Mouse (Mus musculus): ENCODE measurements around the gene Hist1h4b.
A peak's percentile ranks its signal among the peaks of the same experiment; 100 is the strongest.
"Not testable (repeated sequence)": the region's sequence is repeated elsewhere in the genome, so short reads cannot be mapped to it uniquely, and the experiment has no call there.

The Hist1h4b gene

GRCm38 (mm10) chr13:23740256-23740840 is 16.5 kb upstream of the Hist1h4b start:
- DNase-seq (ENCODE audit: low spot score), result no peak

- no peak for DNase-seq (ENCODE audit: low spot score)
Measured at GRCm38 (mm10) chr13:23740910-23741309, 15.9 kb upstream of the Hist1h4b start.

GRCm38 (mm10) chr13:23742007-23742406 is 14.8 kb upstream of the Hist1h4b start:
- no peak for DNase-seq (ENCODE audit: low spot score)

GRCm38 (mm10) chr13:23743215-23743614 is 13.6 kb upstream of the Hist1h4b start:
- DNase-seq (ENCODE audit: low spot score), result no peak

GRCm38 (mm10) chr13:23743963-23744362 is 12.8 kb upstream of the Hist1h4b start:
- no peak for DNase-seq (ENCODE audit: low spot score)

- DNase-seq (ENCODE audit: low spot score), result no peak
Measured at GRCm38 (mm10) chr13:23744421-23745380, 12.1 kb upstream of the Hist1h4b start.

GRCm38 (mm10) chr13:23745381-23746161 is 11.2 kb upstream of the Hist1h4b start, which contains the start of gene Hist1h3c:
Hist1h3c (minus strand) TSS chr13:23745602.
- no peak for DNase-seq (ENCODE audit: low spot score)

GRCm38 (mm10) chr13:23746201-23747080 is 10.4 kb upstream of the Hist1h4b start, which contains the start of gene Hist1h2bb:
Hist1h2bb (plus strand) TSS chr13:23746734.
- peak; percentile 88 for DNase-seq (ENCODE audit: low spot score)

GRCm38 (mm10) chr13:23747081-23747891 is 9.5 kb upstream of the Hist1h4b start:
- no peak for DNase-seq (ENCODE audit: low spot score)

- no peak for DNase-seq (ENCODE audit: low spot score)
Measured at GRCm38 (mm10) chr13:23747892-23748288, 8.9 kb upstream of the Hist1h4b start.

GRCm38 (mm10) chr13:23749563-23750121 is 7.2 kb upstream of the Hist1h4b start:
- no peak for DNase-seq (ENCODE audit: low spot score)

GRCm38 (mm10) chr13:23750839-23751477 is 5.9 kb upstream of the Hist1h4b start, which contains the start of gene Hist1h2ab:
Hist1h2ab (plus strand) TSS chr13:23751126.
- not testable (repeated sequence) for DNase-seq (ENCODE audit: low spot score)

GRCm38 (mm10) chr13:23751478-23751956 is 5.3 kb upstream of the Hist1h4b start:
- DNase-seq (ENCODE audit: low spot score), result no peak

- peak; percentile 88 for DNase-seq (ENCODE audit: low spot score)
Measured at GRCm38 (mm10) chr13:23752067-23752741, 4.6 kb upstream of the Hist1h4b start, which contains the start of gene Hist1h3b. Hist1h3b (plus strand) TSS chr13:23752267.

GRCm38 (mm10) chr13:23752742-23753172 is 4.1 kb upstream of the Hist1h4b start:
- no peak for DNase-seq (ENCODE audit: low spot score)

- DNase-seq (ENCODE audit: low spot score), result no peak
Measured at GRCm38 (mm10) chr13:23753314-23754078, 3.3 kb upstream of the Hist1h4b start.

GRCm38 (mm10) chr13:23755000-23755399 is 1.8 kb upstream of the Hist1h4b start:
- no peak for DNase-seq (ENCODE audit: low spot score)

Data from left cerebral cortex, adult 11 months (tissue).